Mouse (Mus musculus) hindbrain, embryonic 16.5 days (tissue): ENCODE results near the gene Kctd21. TPM values are rescaled to one million over a fixed set of nuclear protein-coding genes. Genes with fewer than 3 reads are reported as not detected.

Source experiments
- ATAC-seq: fragments of 200-750 bp; cut with Nextera tagmentation; 2 replicates; pipeline ENCODE4 v1.8.0; 2017; ENCODE audit warnings: moderate TSS enrichment, moderate library complexity
- H3K27ac ChIP-seq: fragments of 300-500 bp; sonication (generic); 2 replicates; pipeline ENCODE4 v1.5.1; 2014; ENCODE audit warnings: low read depth, mild to moderate bottlenecking, control low read depth, low read length, moderate library complexity
- H3K27me3 ChIP-seq: fragments of 300-500 bp; sonication (generic); replicated peaks from 2 replicates; pipeline ENCODE4 v1.6.1; 2014; ENCODE audit warnings: low read length; ENCODE audit not compliant: control insufficient read depth, insufficient read depth
- H3K36me3 ChIP-seq: fragments of 300-500 bp; sonication (generic); 2 replicates; pipeline ENCODE4 v1.6.1; 2014; ENCODE audit warnings: mild to moderate bottlenecking, low read length, moderate library complexity, mixed read lengths; ENCODE audit not compliant: control insufficient read depth, insufficient read depth
- H3K4me1 ChIP-seq: fragments of 300-500 bp; sonication (generic); 2 replicates; pipeline ENCODE4 v1.6.1; 2014; ENCODE audit warnings: low read depth, low read length; ENCODE audit not compliant: control insufficient read depth, insufficient read depth
- H3K4me2 ChIP-seq: fragments of 300-500 bp; sonication (generic); 2 replicates; pipeline ENCODE4 v1.6.1; 2014; ENCODE audit warnings: mild to moderate bottlenecking, low read length, control low read depth, moderate library complexity
- H3K4me3 ChIP-seq: fragments of 300-500 bp; sonication (generic); 2 replicates; pipeline ENCODE4 v1.5.1; 2014; ENCODE audit warnings: mild to moderate bottlenecking, low read length, control low read depth, moderate library complexity
- H3K9ac ChIP-seq: fragments of 300-500 bp; sonication (generic); 2 replicates; pipeline ENCODE4 v1.6.1; 2014; ENCODE audit warnings: low read depth, mild to moderate bottlenecking, control low read depth, low read length, moderate library complexity
- H3K9me3 ChIP-seq: fragments of 300-500 bp; sonication (generic); 2 replicates; pipeline ENCODE4 v1.6.1; 2014; ENCODE audit warnings: mild to moderate bottlenecking, low read length, moderate library complexity; ENCODE audit not compliant: control insufficient read depth
- WGBS: fragments of 180-500 bp; shearing (Covaris S2); extraction: QIAGEN DNeasy Blood & Tissue Kit; methylation state at CpG from one replicate; pipeline ENCODE4 v1.1.7; 2014; 5-methylcytosine and 5-hydroxymethylcytosine counted together
- polyA plus RNA-seq: library from polyadenylated mRNA; unstranded; fragments of >200 nt; fragmentation: Nextera tagmentation; extraction: Ambion mirVana; gene quantifications from 2 replicates; pipeline ENCODE4 v1.2.1, GENCODE M21; 2015

Kctd21 gene
- polyA plus RNA-seq, 1 experiment from 2014 or later, result 7.7 TPM

GRCm38 (mm10) chr7:97398943-97399342 is 66.8 kb downstream of the Kctd21 start:
- Histone ChIP-seq H3K27me3 (no peaks in the 10 kb centered on the region), H3K4me3 (no peak overlapping the region), H3K9ac (no peak overlapping the region), H3K36me3 (no peaks in the 10 kb centered on the region), H3K27ac (no peak overlapping the region), H3K4me2 (no peak overlapping the region), H3K9me3 (no peaks in the 10 kb centered on the region), H3K4me1 (peaks cover 9% of the 10 kb centered on the region)
- WGBS, result 90% methylated on average over 6 of the region's 6 CpGs
- no peak for ATAC-seq

Other genes starting within 250 kb of the Kctd21 start
- 3.0 and 3.2 TPM in 2 replicates for gene Usp35, start 307 bp upstream of the Kctd21 start, polyA plus RNA-seq
- gene Alg8, start 39.3 kb downstream of the Kctd21 start, polyA plus RNA-seq, result 13.1 and 14.5 TPM in 2 replicates
- gene Ndufc2, start 67.7 kb downstream of the Kctd21 start, polyA plus RNA-seq, result 431 and 501 TPM in 2 replicates
- 4.2 and 4.6 TPM in 2 replicates for gene Thrsp, start 85.4 kb downstream of the Kctd21 start, polyA plus RNA-seq
- gene Kctd14, start 119.0 kb downstream of the Kctd21 start, polyA plus RNA-seq, result 1.2 and 1.8 TPM in 2 replicates
- 43.3 and 50.1 TPM in 2 replicates for gene Ints4, start 148.6 kb downstream of the Kctd21 start, polyA plus RNA-seq
- gene Aamdc, start 247.2 kb downstream of the Kctd21 start, polyA plus RNA-seq, result 56.7 and 61.8 TPM in 2 replicates
- gene Rsf1, start 247.6 kb downstream of the Kctd21 start, polyA plus RNA-seq, result 23.0 and 25.0 TPM in 2 replicates